Mouse (Mus musculus) CH12.LX (cell line): ENCODE measurements at regions not wholly inside any gene's neighbourhood (a gene's known extent, or its start where the extent isn't known, plus 50 kb on each side); places are given as distances from the start of the nearest gene placed in this dataset.

ENCODE experiments used
- DNase-seq: peaks from one replicate; pipeline ENCODE4 v3.0.0-alpha.2; 2013; ENCODE audit errors: extremely low read depth
- H3K27ac ChIP-seq: 2 replicates; pipeline ENCODE4 v1.5.1; 2012; ENCODE audit warnings: low read depth, mild to moderate bottlenecking, control low read depth, moderate library complexity; ENCODE audit not compliant: insufficient read depth
- H3K27me3 ChIP-seq: replicated peaks from 2 replicates; pipeline ENCODE3; 2012; ENCODE audit warnings: inconsistent platforms
- H3K36me3 ChIP-seq, 2 experiments: replicated peaks in 1 of 2; 2 replicates each; pipeline versions ENCODE3 to v1.6.1; 2012; ENCODE audit warnings: inconsistent platforms in 1 of 2, low read length in 1 of 2, mild to moderate bottlenecking in 1 of 2, mixed read lengths in 1 of 2, moderate library complexity in 1 of 2; ENCODE audit not compliant: control insufficient read depth in 1 of 2, insufficient read depth in 1 of 2
- H3K4me1 ChIP-seq, 2 experiments: 2 replicates each; pipeline ENCODE4 v1.6.1; 2012; ENCODE audit warnings: inconsistent platforms in 1 of 2, moderate library complexity in 1 of 2; ENCODE audit not compliant: insufficient read depth in 2 of 2, control insufficient read depth in 1 of 2
- H3K4me2 ChIP-seq: 2 replicates; pipeline ENCODE4 v1.6.1; 2012; ENCODE audit warnings: low read depth, mild to moderate bottlenecking, control low read depth; ENCODE audit not compliant: poor library complexity, insufficient read depth, severe bottlenecking
- H3K4me3 ChIP-seq, 3 experiments: fragments of 150-350 bp in 1 of 3; sonication (generic) in 1 of 3; replicated peaks in 1 of 3; 2 replicates each; pipeline versions ENCODE3 to v1.5.1; 2011 to 2012; ENCODE audit warnings: low read depth in 2 of 3, low read length in 2 of 3, mild to moderate bottlenecking in 2 of 3, moderate library complexity in 2 of 3, control low read depth in 1 of 3, improper control_type of control experiment in 1 of 3, inconsistent platforms in 1 of 3, mixed read lengths in 1 of 3; ENCODE audit not compliant: poor library complexity in 1 of 3
- H3K79me2 ChIP-seq: replicated peaks from 2 replicates; pipeline ENCODE4 v1.6.1; 2012; ENCODE audit warnings: mild to moderate bottlenecking, moderate library complexity; ENCODE audit not compliant: control insufficient read depth, poor library complexity, insufficient read depth, severe bottlenecking; ENCODE audit errors: extremely low read depth
- H3K9ac ChIP-seq: 2 replicates; pipeline ENCODE4 v1.6.1; 2012; ENCODE audit warnings: low read depth, mild to moderate bottlenecking, control low read depth, moderate library complexity; ENCODE audit not compliant: insufficient read depth
- H3K9me3 ChIP-seq: replicated peaks from 2 replicates; pipeline ENCODE3; 2012; ENCODE audit warnings: low read length, inconsistent platforms, mixed read lengths
- BHLHE40 ChIP-seq: IDR thresholded peaks from 2 replicates; pipeline ENCODE4 v1.6.1; 2011; ENCODE audit warnings: mild to moderate bottlenecking, low read depth, low read length, improper control_type of control experiment
- CHD1 ChIP-seq: IDR thresholded peaks from 2 replicates; pipeline ENCODE4 v1.6.1; 2012; ENCODE audit warnings: low read depth, low read length, improper control_type of control experiment, inconsistent platforms
- CHD2 ChIP-seq: IDR thresholded peaks from 2 replicates; pipeline ENCODE4 v1.6.1; 2011; ENCODE audit warnings: low read length, improper control_type of control experiment
- CTCF ChIP-seq, 2 experiments: IDR thresholded peaks in 1 of 2; conservative IDR thresholded peaks in 1 of 2; 2 replicates each; pipeline ENCODE4 v1.5.1; 2011 to 2012; ENCODE audit warnings: low read depth in 2 of 2, low read length in 2 of 2, improper control_type of control experiment in 1 of 2, inconsistent platforms in 1 of 2, mild to moderate bottlenecking in 1 of 2, moderate library complexity in 1 of 2
- E2F4 ChIP-seq: IDR thresholded peaks from 2 replicates; pipeline ENCODE4 v1.6.1; 2011; ENCODE audit warnings: low read depth, low read length, improper control_type of control experiment; ENCODE audit not compliant: insufficient replicate concordance
- ELF1 ChIP-seq: IDR thresholded peaks from 2 replicates; pipeline ENCODE4 v1.6.1; 2014; ENCODE audit warnings: low read depth, mild to moderate bottlenecking, inconsistent platforms, low read length, improper control_type of control experiment
- EP300 ChIP-seq: IDR thresholded peaks from 2 replicates; pipeline ENCODE4 v1.6.1; 2011; ENCODE audit warnings: low read length, improper control_type of control experiment
- ETS1 ChIP-seq: conservative IDR thresholded peaks from 2 replicates; pipeline ENCODE4 v1.6.1; 2012; ENCODE audit warnings: low read depth, mild to moderate bottlenecking, inconsistent platforms, low read length, improper control_type of control experiment, moderate library complexity
- GABPA ChIP-seq: IDR thresholded peaks from 2 replicates; pipeline ENCODE4 v1.6.1; 2012; ENCODE audit warnings: low read depth, low read length, improper control_type of control experiment, inconsistent platforms; ENCODE audit not compliant: insufficient replicate concordance
- HCFC1 ChIP-seq: IDR thresholded peaks from 2 replicates; pipeline ENCODE4 v1.6.1; 2012; ENCODE audit warnings: low read depth, mild to moderate bottlenecking, inconsistent platforms, low read length, improper control_type of control experiment
- IRF4 ChIP-seq: IDR thresholded peaks from 2 replicates; pipeline ENCODE4 v1.6.1; 2014; ENCODE audit warnings: low read depth, mild to moderate bottlenecking, inconsistent platforms, low read length, improper control_type of control experiment
- JUN ChIP-seq: IDR thresholded peaks from 2 replicates; pipeline ENCODE4 v1.6.1; 2011; ENCODE audit warnings: low read depth, mild to moderate bottlenecking, low read length, improper control_type of control experiment, moderate library complexity; ENCODE audit not compliant: insufficient read depth
- MAX ChIP-seq: IDR thresholded peaks from 2 replicates; pipeline ENCODE4 v1.6.1; 2011; ENCODE audit warnings: low read length, improper control_type of control experiment
- MAZ ChIP-seq: IDR thresholded peaks from 2 replicates; pipeline ENCODE4 v1.6.1; 2012; ENCODE audit warnings: low read depth, mild to moderate bottlenecking, inconsistent platforms, low read length, improper control_type of control experiment, moderate library complexity
- MEF2A ChIP-seq: IDR thresholded peaks from 2 replicates; pipeline ENCODE4 v1.6.1; 2014; ENCODE audit warnings: low read depth, mild to moderate bottlenecking, inconsistent platforms, low read length, improper control_type of control experiment, borderline replicate concordance
- MXI1 ChIP-seq: IDR thresholded peaks from 2 replicates; pipeline ENCODE4 v1.6.1; 2011; ENCODE audit warnings: mild to moderate bottlenecking, low read depth, low read length, improper control_type of control experiment
- MYC ChIP-seq: IDR thresholded peaks from 2 replicates; pipeline ENCODE4 v1.6.1; 2011; ENCODE audit warnings: low read depth, mild to moderate bottlenecking, improper control_type of control experiment, low read length
- NRF1 ChIP-seq: IDR thresholded peaks from 2 replicates; pipeline ENCODE4 v1.6.1; 2014; ENCODE audit warnings: low read depth, mild to moderate bottlenecking, inconsistent platforms, low read length, improper control_type of control experiment, moderate library complexity
- PAX5 ChIP-seq: IDR thresholded peaks from 2 replicates; pipeline ENCODE4 v1.6.1; 2012; ENCODE audit warnings: low read length, inconsistent platforms, mixed read lengths
- POLR2A ChIP-seq: IDR thresholded peaks from 2 replicates; pipeline ENCODE4 v1.6.1; 2011; ENCODE audit warnings: low read depth, mild to moderate bottlenecking, improper control_type of control experiment, low read length
- POLR2AphosphoS2 ChIP-seq: IDR thresholded peaks from 2 replicates; pipeline ENCODE4 v1.6.1; 2011; ENCODE audit warnings: low read depth, low read length, improper control_type of control experiment
- RAD21 ChIP-seq: IDR thresholded peaks from 2 replicates; pipeline ENCODE4 v1.6.1; 2011; ENCODE audit warnings: low read depth, mild to moderate bottlenecking, low read length, improper control_type of control experiment, moderate library complexity
- RCOR1 ChIP-seq: conservative IDR thresholded peaks from 2 replicates; pipeline ENCODE4 v1.6.1; 2012; ENCODE audit warnings: low read depth, mild to moderate bottlenecking, inconsistent platforms, low read length, improper control_type of control experiment
- SIN3A ChIP-seq: IDR thresholded peaks from 2 replicates; pipeline ENCODE4 v1.6.1; 2012; ENCODE audit warnings: low read length, improper control_type of control experiment, inconsistent platforms
- SMC3 ChIP-seq: IDR thresholded peaks from 2 replicates; pipeline ENCODE4 v1.6.1; 2011; ENCODE audit warnings: low read depth, low read length, improper control_type of control experiment
- TBP ChIP-seq: conservative IDR thresholded peaks from 2 replicates; pipeline ENCODE4 v1.6.1; 2011; ENCODE audit warnings: low read depth, low read length, improper control_type of control experiment
- TCF12 ChIP-seq: IDR thresholded peaks from 2 replicates; pipeline ENCODE4 v1.6.1; 2014; ENCODE audit warnings: low read depth, mild to moderate bottlenecking, inconsistent platforms, low read length, improper control_type of control experiment
- UBTF ChIP-seq: IDR thresholded peaks from 2 replicates; pipeline ENCODE4 v1.6.1; 2012; ENCODE audit warnings: low read depth, mild to moderate bottlenecking, inconsistent platforms, low read length, improper control_type of control experiment, moderate library complexity
- USF2 ChIP-seq: conservative IDR thresholded peaks from 2 replicates; pipeline ENCODE4 v1.6.1; 2011; ENCODE audit warnings: low read depth, low read length, improper control_type of control experiment
- ZKSCAN1 ChIP-seq: IDR thresholded peaks from 2 replicates; pipeline ENCODE4 v1.6.1; 2012; ENCODE audit warnings: low read depth, inconsistent platforms, low read length, improper control_type of control experiment, borderline replicate concordance
- ZMIZ1 ChIP-seq: IDR thresholded peaks from 2 replicates; pipeline ENCODE4 v1.6.1; 2012; ENCODE audit warnings: low read depth, mild to moderate bottlenecking, inconsistent platforms, low read length, improper control_type of control experiment
- ZNF384 ChIP-seq: IDR thresholded peaks from 2 replicates; pipeline ENCODE4 v1.6.1; 2012; ENCODE audit warnings: low read depth, low read length, improper control_type of control experiment, inconsistent platforms
- dilution Hi-C: fragments of 300-500 bp; cut with MboI; formaldehyde crosslinking; loops from 2 replicates; pipeline ENCODE4 v1.14.3; 2020; ENCODE audit warnings: low sequenced_read_pairs; ENCODE audit not compliant: extremely low pct_unique_long_range_greater_than_20kb, extremely low pct_ligation_motif_present
- in situ Hi-C: fragments of 300-500 bp; cut with MboI; formaldehyde crosslinking; loops from 3 replicates; pipeline ENCODE4 v1.14.3; 2019; ENCODE audit warnings: low sequenced_read_pairs, low pct_ligation_motif_present, low pct_unique_long_range_greater_than_20kb, mixed read lengths

DNA sequence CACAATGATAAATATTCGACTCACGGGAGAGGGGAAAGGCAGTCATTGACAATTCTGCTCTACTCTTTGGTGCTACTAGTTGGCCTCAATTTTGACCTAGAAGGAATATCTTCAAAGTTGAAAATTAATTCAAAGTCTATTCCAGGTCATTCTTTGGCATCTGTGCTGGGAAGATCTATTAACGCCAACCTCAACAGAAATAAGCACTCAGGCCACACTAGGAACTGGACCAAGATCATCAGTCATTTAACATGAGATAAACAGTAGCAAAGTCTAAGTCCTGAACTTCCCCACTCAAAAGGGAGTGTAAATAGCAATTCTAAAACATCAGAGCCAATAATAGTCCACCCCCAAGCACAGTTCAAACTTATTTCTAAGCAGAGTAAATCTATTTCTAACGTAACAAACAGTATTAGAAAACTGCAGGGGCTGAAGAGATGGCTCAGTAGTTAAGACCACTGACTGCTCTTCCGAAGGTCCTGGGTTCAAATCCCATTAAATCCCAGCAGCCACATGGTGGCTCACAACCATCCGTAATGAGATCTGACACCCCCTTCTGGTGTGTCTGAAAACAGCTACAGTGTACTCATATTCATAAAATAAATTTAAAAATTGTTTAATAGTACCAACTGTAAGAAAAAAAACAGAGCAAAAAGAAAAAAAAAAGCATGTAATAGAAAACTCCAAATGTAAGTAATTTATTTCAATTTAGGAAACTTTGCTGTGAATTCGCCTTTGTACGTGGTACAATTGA lies 75.1 kb upstream of the Atp2b1 start:
- TF ChIP-seq SMC3 (peak; percentile 34; the same call in 1 of the 2 replicates), ETS1 (no peak), POLR2A (no peak), RAD21 (peak; percentile 34), MYC (peak; percentile 83), POLR2AphosphoS2 (peak; percentile 53), TCF12 (no peak; the same call in 1 of the 2 replicates), EP300 (no peak), MEF2A (0 out of 2 replicates have a peak, but pooled peaks have one; percentile 28), USF2 (no peak), ZMIZ1 (no peak; the same call in 1 of the 2 replicates), CHD2 (no peak), BHLHE40 (no peak), IRF4 (no peak), HCFC1 (no peak), PAX5 (no peak), SIN3A (peak; percentile 41), NRF1 (no peak), ZNF384 (no peak), UBTF (no peak), CHD1 (peak; percentile 85), JUN (no peak), E2F4 (no peak), ZKSCAN1 (no peak), MAX (no peak), ELF1 (no peak), CTCF (conservative IDR thresholded peaks at IDR 0.05 in 1 of 2, IDR thresholded peaks at IDR 0.05 in 1 of 2; ENCODE audit: low read depth in 2 of 2, low read length in 2 of 2) (peak in 1 of 2 experiments; percentile 72; a peak in 2 of 4 replicates), TBP (peak; percentile 43; the same call in 1 of the 2 replicates), RCOR1 (no peak), GABPA (no peak), MAZ (no peak), MXI1 (0 out of 2 replicates have a peak, but pooled peaks have one; percentile 15)
- dilution Hi-C loops (no loop called here), in situ Hi-C loops (loop anchor here (25.0 kb wide), 2 partner anchors 248 to 352 kb away; no protein-coding TSS in a partner anchor)
- H3K9ac ChIP-seq, result peak overlapping the region; percentile 99
- H3K4me3 ChIP-seq, result peak overlapping the region; percentile 76 to 77 (median 76)
- peaks cover 8 to 20% of the 10 kb centered on the region in 2 experiments for H3K36me3 ChIP-seq
- DNase-seq, result no peak
- H3K9me3 ChIP-seq, result peaks cover 9% of the 10 kb centered on the region
- no peaks in the 10 kb centered on the region for H3K27me3 ChIP-seq
- peaks cover 7 to 31% of the 10 kb centered on the region in 2 experiments for H3K4me1 ChIP-seq
- peak overlapping the region; percentile 68; the same call in 1 of the 2 replicates for H3K27ac ChIP-seq
- peak overlapping the region; percentile 42; the same call in 1 of the 2 replicates for H3K4me2 ChIP-seq
- H3K79me2 ChIP-seq, result peaks cover 49% of the 10 kb centered on the region
